Mouse (Mus musculus): ENCODE measurements around the gene Smad6. TPM values are rescaled to one million over a fixed set of nuclear protein-coding genes. Genes with fewer than 3 reads are reported as not detected.

Smad6 gene
- 0.99 and 1.0 TPM in 2 replicates for polyA plus RNA-seq (2015; fragmentation: Nextera tagmentation; extraction: Ambion mirVana)

GRCm38 (mm10) chr9:64021853-64022561 is at the start of gene Smad6:
Gene Smad6, minus strand, starts transcription at chr9:64022059.
- under 1% methylated on average over 59 of the region's 60 CpGs for WGBS
- H3K27ac ChIP-seq (ENCODE audit: low read length) = peak within 1 kb of the TSS; percentile 43; the same call in 1 of the 2 replicates
- H3K9me3 ChIP-seq (replicated peaks; ENCODE audit: control insufficient read depth, low read length, poor library complexity, severe bottlenecking) = no peaks in the 10 kb centered on the region
- no peaks in the 10 kb centered on the region for H3K36me3 ChIP-seq (ENCODE audit: control insufficient read depth, insufficient read depth, low read length)
- peak within 1 kb of the TSS; percentile 48 for H3K4me3 ChIP-seq (ENCODE audit: low read depth, low read length)
- peaks cover 36% of the 10 kb centered on the region for H3K4me1 ChIP-seq (ENCODE audit: control insufficient read depth, insufficient read depth, low read length)
- H3K9ac ChIP-seq (ENCODE audit: low read depth, low read length) = peak within 1 kb of the TSS; percentile 65
- ATAC-seq = peak; percentile 67
- H3K4me2 ChIP-seq (ENCODE audit: low read length) = peak within 1 kb of the TSS; percentile 91
- H3K27me3 ChIP-seq (ENCODE audit: control insufficient read depth, insufficient read depth, low read depth, low read length) = peaks cover 23% of the 10 kb centered on the region

- no peak overlapping the region for H3K27ac ChIP-seq (ENCODE audit: low read length)
- H3K9ac ChIP-seq (ENCODE audit: low read depth, low read length) = no peak overlapping the region
- no peak for ATAC-seq
- no peaks in the 10 kb centered on the region for H3K36me3 ChIP-seq (ENCODE audit: control insufficient read depth, insufficient read depth, low read length)
- no peaks in the 10 kb centered on the region for H3K27me3 ChIP-seq (ENCODE audit: control insufficient read depth, insufficient read depth, low read depth, low read length)
- 96% methylated on average over 5 of the region's 5 CpGs for WGBS
- H3K4me3 ChIP-seq (ENCODE audit: low read depth, low read length) = no peak overlapping the region
- no peaks in the 10 kb centered on the region for H3K9me3 ChIP-seq (replicated peaks; ENCODE audit: control insufficient read depth, low read length, poor library complexity, severe bottlenecking)
- no peak overlapping the region for H3K4me2 ChIP-seq (ENCODE audit: low read length)
- peaks cover 5% of the 10 kb centered on the region; the same call in 1 of the 2 replicates for H3K4me1 ChIP-seq (ENCODE audit: control insufficient read depth, insufficient read depth, low read length)
Observed at GRCm38 (mm10) chr9:64070674-64071073, 48.8 kb upstream of the Smad6 start.

GRCm38 (mm10) chr9:64069131-64069530 is 47.3 kb upstream of the Smad6 start:
- Histone ChIP-seq H3K36me3 (ENCODE audit: control insufficient read depth, insufficient read depth, low read length) (no peaks in the 10 kb centered on the region), H3K9ac (ENCODE audit: low read depth, low read length) (no peak overlapping the region), H3K9me3 (replicated peaks; ENCODE audit: control insufficient read depth, low read length, poor library complexity, severe bottlenecking) (no peaks in the 10 kb centered on the region), H3K4me1 (ENCODE audit: control insufficient read depth, insufficient read depth, low read length) (peaks cover 5% of the 10 kb centered on the region; the same call in 1 of the 2 replicates), H3K27ac (ENCODE audit: low read length) (no peak overlapping the region), H3K4me2 (ENCODE audit: low read length) (no peak overlapping the region), H3K4me3 (ENCODE audit: low read depth, low read length) (no peak overlapping the region), H3K27me3 (ENCODE audit: control insufficient read depth, insufficient read depth, low read depth, low read length) (no peaks in the 10 kb centered on the region)
- ATAC-seq = no peak
- 78% methylated on average over 5 of the region's 5 CpGs for WGBS

- Histone ChIP-seq H3K27me3 (ENCODE audit: control insufficient read depth, insufficient read depth, low read depth, low read length) (no peaks in the 10 kb centered on the region), H3K27ac (ENCODE audit: low read length) (no peak overlapping the region), H3K4me3 (ENCODE audit: low read depth, low read length) (no peak overlapping the region), H3K4me2 (ENCODE audit: low read length) (no peak overlapping the region), H3K9me3 (replicated peaks; ENCODE audit: control insufficient read depth, low read length, poor library complexity, severe bottlenecking) (no peaks in the 10 kb centered on the region), H3K4me1 (ENCODE audit: control insufficient read depth, insufficient read depth, low read length) (peaks cover 5% of the 10 kb centered on the region; the same call in 1 of the 2 replicates), H3K36me3 (ENCODE audit: control insufficient read depth, insufficient read depth, low read length) (no peaks in the 10 kb centered on the region), H3K9ac (ENCODE audit: low read depth, low read length) (no peak overlapping the region)
- 83% methylated on average over 1 of the region's 1 CpGs for WGBS
- ATAC-seq = no peak
Observed at GRCm38 (mm10) chr9:64068571-64068970, 46.7 kb upstream of the Smad6 start.

- Histone ChIP-seq H3K27me3 (ENCODE audit: control insufficient read depth, insufficient read depth, low read depth, low read length) (no peaks in the 10 kb centered on the region), H3K27ac (ENCODE audit: low read length) (no peak overlapping the region), H3K4me1 (ENCODE audit: control insufficient read depth, insufficient read depth, low read length) (peaks cover 5% of the 10 kb centered on the region; the same call in 1 of the 2 replicates), H3K4me3 (ENCODE audit: low read depth, low read length) (no peak overlapping the region), H3K36me3 (ENCODE audit: control insufficient read depth, insufficient read depth, low read length) (no peaks in the 10 kb centered on the region), H3K4me2 (ENCODE audit: low read length) (no peak overlapping the region), H3K9ac (ENCODE audit: low read depth, low read length) (no peak overlapping the region), H3K9me3 (replicated peaks; ENCODE audit: control insufficient read depth, low read length, poor library complexity, severe bottlenecking) (no peaks in the 10 kb centered on the region)
- WGBS = 87% methylated on average over 5 of the region's 5 CpGs
- ATAC-seq = no peak
Observed at GRCm38 (mm10) chr9:64067787-64068186, 45.9 kb upstream of the Smad6 start.

DNA sequence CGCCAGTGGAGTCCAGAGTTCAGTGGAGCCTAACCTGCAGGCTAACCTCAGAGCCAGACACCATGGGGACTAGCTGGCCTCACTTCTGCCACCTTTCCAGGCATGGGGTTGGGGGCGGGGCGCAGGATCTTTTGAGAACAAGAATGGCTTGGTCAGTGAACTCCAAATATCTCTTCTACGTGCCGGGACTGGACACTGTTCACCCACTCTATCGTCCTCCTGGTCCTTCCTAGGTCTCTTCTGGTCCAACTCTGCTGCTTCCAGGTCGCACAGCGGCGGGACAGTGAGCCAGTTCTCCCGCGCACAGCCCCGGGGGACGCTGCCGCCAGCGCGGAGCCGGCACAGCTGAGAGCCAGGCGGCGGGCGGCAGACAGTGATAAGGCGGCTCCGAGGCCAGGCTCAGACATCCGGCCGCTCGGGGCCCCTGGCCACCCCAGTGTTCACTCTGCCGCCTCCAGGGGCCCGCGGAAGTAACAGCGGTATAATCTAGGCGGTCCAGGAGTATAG is 38.2 kb upstream of the Smad6 start:
- no peaks in the 10 kb centered on the region for H3K9me3 ChIP-seq (replicated peaks; ENCODE audit: control insufficient read depth, low read length, poor library complexity, severe bottlenecking)
- peaks cover 14% of the 10 kb centered on the region for H3K4me1 ChIP-seq (ENCODE audit: control insufficient read depth, insufficient read depth, low read length)
- H3K4me3 ChIP-seq (ENCODE audit: low read depth, low read length) = no peak overlapping the region
- WGBS = 3% methylated on average over 30 of the region's 30 CpGs
- H3K27me3 ChIP-seq (ENCODE audit: control insufficient read depth, insufficient read depth, low read depth, low read length) = peaks cover 6% of the 10 kb centered on the region
- no peak overlapping the region for H3K27ac ChIP-seq (ENCODE audit: low read length)
- H3K36me3 ChIP-seq (ENCODE audit: control insufficient read depth, insufficient read depth, low read length) = no peaks in the 10 kb centered on the region
- peak overlapping the region; percentile 47 for H3K4me2 ChIP-seq (ENCODE audit: low read length)
- peak overlapping the region; percentile 56 for H3K9ac ChIP-seq (ENCODE audit: low read depth, low read length)
- ATAC-seq = 0 out of 2 replicates have a peak, but pooled peaks have one; percentile 12

GRCm38 (mm10) chr9:64057903-64058650 is 36.2 kb upstream of the Smad6 start:
- peak; percentile 81 for ATAC-seq
- H3K4me2 ChIP-seq (ENCODE audit: low read length) = no peak overlapping the region
- no peak overlapping the region for H3K4me3 ChIP-seq (ENCODE audit: low read depth, low read length)
- H3K27me3 ChIP-seq (ENCODE audit: control insufficient read depth, insufficient read depth, low read depth, low read length) = peaks cover 6% of the 10 kb centered on the region
- 38% methylated on average over 7 of the region's 7 CpGs for WGBS
- no peaks in the 10 kb centered on the region for H3K36me3 ChIP-seq (ENCODE audit: control insufficient read depth, insufficient read depth, low read length)
- peaks cover 14% of the 10 kb centered on the region for H3K4me1 ChIP-seq (ENCODE audit: control insufficient read depth, insufficient read depth, low read length)
- no peaks in the 10 kb centered on the region for H3K9me3 ChIP-seq (replicated peaks; ENCODE audit: control insufficient read depth, low read length, poor library complexity, severe bottlenecking)
- H3K9ac ChIP-seq (ENCODE audit: low read depth, low read length) = no peak overlapping the region
- peak overlapping the region; percentile 60 for H3K27ac ChIP-seq (ENCODE audit: low read length)

- Histone ChIP-seq H3K4me2 (ENCODE audit: low read length) (no peak overlapping the region), H3K9ac (ENCODE audit: low read depth, low read length) (no peak overlapping the region), H3K4me1 (ENCODE audit: control insufficient read depth, insufficient read depth, low read length) (peaks cover 15% of the 10 kb centered on the region), H3K4me3 (ENCODE audit: low read depth, low read length) (no peak overlapping the region), H3K27ac (ENCODE audit: low read length) (no peak overlapping the region), H3K27me3 (ENCODE audit: control insufficient read depth, insufficient read depth, low read depth, low read length) (no peaks in the 10 kb centered on the region; the same call in 1 of the 2 replicates), H3K9me3 (replicated peaks; ENCODE audit: control insufficient read depth, low read length, poor library complexity, severe bottlenecking) (no peaks in the 10 kb centered on the region), H3K36me3 (ENCODE audit: control insufficient read depth, insufficient read depth, low read length) (no peaks in the 10 kb centered on the region)
- ATAC-seq = no peak
- WGBS = 67% methylated on average over 9 of the region's 9 CpGs
Observed at GRCm38 (mm10) chr9:64055162-64055561, 33.3 kb upstream of the Smad6 start.

GRCm38 (mm10) chr9:64053786-64054185 is 31.9 kb upstream of the Smad6 start:
- Histone ChIP-seq H3K9me3 (replicated peaks; ENCODE audit: control insufficient read depth, low read length, poor library complexity, severe bottlenecking) (no peaks in the 10 kb centered on the region), H3K9ac (ENCODE audit: low read depth, low read length) (no peak overlapping the region), H3K4me1 (ENCODE audit: control insufficient read depth, insufficient read depth, low read length) (peaks cover 18% of the 10 kb centered on the region), H3K27me3 (ENCODE audit: control insufficient read depth, insufficient read depth, low read depth, low read length) (no peaks in the 10 kb centered on the region), H3K4me3 (ENCODE audit: low read depth, low read length) (no peak overlapping the region), H3K27ac (ENCODE audit: low read length) (no peak overlapping the region), H3K36me3 (ENCODE audit: control insufficient read depth, insufficient read depth, low read length) (no peaks in the 10 kb centered on the region), H3K4me2 (ENCODE audit: low read length) (no peak overlapping the region)
- 52% methylated on average over 4 of the region's 4 CpGs for WGBS
- no peak for ATAC-seq

Measured in midbrain, embryonic 16.5 days (tissue).